Mouse (Mus musculus) G1E (cell line): ENCODE results near the gene Cdr2. TPM values are rescaled to one million over a fixed set of nuclear protein-coding genes. Genes with fewer than 3 reads are reported as not detected.
A peak's percentile ranks its signal among the peaks of the same experiment; 100 is the strongest.
"Not testable (repeated sequence)": the region's sequence is repeated elsewhere in the genome, so short reads cannot be mapped to it uniquely, and the experiment has no call there.

Experiments used
- ATAC-seq: 2 replicates; pipeline ENCODE4 v1.8.0; 2016; ENCODE audit warnings: mild to moderate bottlenecking; ENCODE audit not compliant: insufficient number of reproducible peaks, poor library complexity, low FRiP score, severe bottlenecking; ENCODE audit errors: extremely low read depth
- DNase-seq: peaks from one replicate; pipeline ENCODE4 v3.0.0; 2012; ENCODE audit warnings: low spot score
- H3K27me3 ChIP-seq: 2 replicates; pipeline ENCODE4 v1.6.1; 2012; ENCODE audit warnings: mild to moderate bottlenecking, low read length, inconsistent platforms; ENCODE audit not compliant: insufficient read depth
- H3K36me3 ChIP-seq: replicated peaks from 2 replicates; pipeline ENCODE3; 2012; ENCODE audit warnings: mild to moderate bottlenecking, inconsistent platforms
- H3K4me1 ChIP-seq: 2 replicates; pipeline ENCODE4 v1.6.1; 2012; ENCODE audit warnings: low read depth, low read length, inconsistent platforms, mixed read lengths; ENCODE audit not compliant: insufficient read depth
- H3K4me3 ChIP-seq: 2 replicates; pipeline ENCODE4 v1.5.1; 2012; ENCODE audit warnings: low read depth, mild to moderate bottlenecking, inconsistent platforms, low read length, moderate library complexity, mixed read lengths
- H3K9me3 ChIP-seq: replicated peaks from 2 replicates; pipeline ENCODE4 v1.6.1; 2012; ENCODE audit warnings: inconsistent platforms
- CTCF ChIP-seq: IDR thresholded peaks from 2 replicates; pipeline ENCODE4 v1.5.1; 2012; ENCODE audit warnings: low read depth, low read length, inconsistent platforms, mixed read lengths
- GATA1 ChIP-seq: IDR thresholded peaks from 2 replicates; pipeline ENCODE4 v1.6.1; 2012; ENCODE audit warnings: borderline replicate concordance, low read length, inconsistent platforms, mixed read lengths
- GATA2 ChIP-seq: IDR thresholded peaks from 2 replicates; pipeline ENCODE4 v1.6.1; 2012; ENCODE audit warnings: low read depth, low read length, inconsistent platforms, borderline replicate concordance
- POLR2AphosphoS5 ChIP-seq: IDR thresholded peaks from 2 replicates; pipeline ENCODE4 v1.6.1; 2012; ENCODE audit warnings: low read depth, low read length, inconsistent platforms; ENCODE audit not compliant: insufficient replicate concordance
- TAL1 ChIP-seq: conservative IDR thresholded peaks from 2 replicates; pipeline ENCODE4 v1.6.1; 2012; ENCODE audit warnings: low read depth, low read length, inconsistent platforms, mixed read lengths
- polyA plus RNA-seq: library from polyadenylated mRNA; stranded (reverse); fragments of >175 nt; gene quantifications from 2 replicates; pipeline ENCODE4 v1.2.3, GENCODE M21; 2012
- total RNA-seq, 2 experiments: library from RNA; stranded (forward) in 1 of 2; stranded (reverse) in 1 of 2; fragments of 200-1000 nt in 1 of 2; fragments of >200 nt in 1 of 2; fragmentation: Nextera tagmentation in 1 of 2; gene quantifications; 2 replicates each; pipeline ENCODE4 v1.2.3; 2014 to 2017

The Cdr2 gene
- total and polyA plus RNA-seq, 3 experiments = 7.7 to 20.0 (median 12.7) TPM

DNA sequence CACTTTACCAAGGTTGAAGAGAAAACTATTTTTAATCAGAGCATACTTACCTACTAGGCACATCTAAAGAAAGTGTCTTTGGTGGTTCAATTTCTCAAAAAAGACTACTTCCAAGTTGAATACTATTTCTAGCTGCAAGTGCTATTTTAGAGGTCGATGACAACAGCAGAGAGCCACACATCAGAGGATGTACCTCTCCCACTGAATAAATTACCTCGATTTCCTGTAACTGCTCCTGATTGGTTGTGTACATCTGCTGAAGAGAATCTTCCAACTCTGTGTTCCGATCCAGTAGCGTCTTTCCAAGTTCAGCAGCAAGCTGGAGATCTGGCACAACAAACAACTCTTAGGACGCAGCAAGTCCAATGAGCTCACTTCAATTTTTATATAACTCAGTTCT is 12.0 kb downstream of the Cdr2 start:
- no peak for TF ChIP-seq GATA2
- TF ChIP-seq TAL1 = no peak
- no peak for TF ChIP-seq CTCF
- TF ChIP-seq POLR2AphosphoS5 = no peak
- TF ChIP-seq GATA1 = no peak
- ATAC-seq (no peak), DNase-seq (no peak)
- H3K36me3 ChIP-seq = peaks cover 46% of the 10 kb centered on the region
- H3K27me3 ChIP-seq = no peaks in the 10 kb centered on the region
- H3K9me3 ChIP-seq = no peaks in the 10 kb centered on the region
- H3K4me3 ChIP-seq = no peak overlapping the region
- H3K4me1 ChIP-seq = peaks cover 42% of the 10 kb centered on the region

GRCm38 (mm10) chr7:120969221-120969620 is 12.9 kb downstream of the Cdr2 start:
- ATAC-seq = peak; percentile 49
- Histone ChIP-seq H3K27me3 (no peaks in the 10 kb centered on the region), H3K9me3 (no peaks in the 10 kb centered on the region), H3K4me3 (no peak overlapping the region), H3K36me3 (peaks cover 48% of the 10 kb centered on the region), H3K4me1 (peaks cover 42% of the 10 kb centered on the region)
- DNase-seq = no peak
- TF ChIP-seq CTCF (no peak), POLR2AphosphoS5 (no peak)

DNA sequence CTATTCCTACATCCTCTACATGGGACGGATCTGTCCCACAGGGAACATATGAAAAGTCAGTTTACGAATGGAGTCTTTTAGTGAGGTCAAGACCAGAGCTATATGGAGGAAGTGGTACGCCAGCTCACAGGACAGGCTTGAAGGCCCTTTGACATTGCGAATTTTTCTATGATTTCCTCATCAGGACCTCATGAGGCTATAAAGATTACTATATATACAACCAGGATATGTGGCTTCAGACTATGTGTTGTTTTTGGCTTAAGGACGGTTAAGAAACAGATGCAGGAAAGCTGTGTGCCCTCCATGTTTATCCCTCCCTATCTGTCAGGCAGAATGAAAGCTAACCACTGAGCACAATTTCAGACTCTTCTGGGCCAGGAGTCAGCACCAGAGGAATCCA is 19.0 kb downstream of the Cdr2 start:
- H3K27me3 ChIP-seq = no peaks in the 10 kb centered on the region
- H3K4me1 ChIP-seq = peaks cover 6% of the 10 kb centered on the region
- H3K9me3 ChIP-seq = no peaks in the 10 kb centered on the region
- H3K4me3 ChIP-seq = no peak overlapping the region
- ATAC-seq = no peak
- no peak for DNase-seq
- no peak for TF ChIP-seq GATA1
- TF ChIP-seq CTCF = no peak
- no peak for TF ChIP-seq GATA2
- TF ChIP-seq POLR2AphosphoS5 = no peak
- TF ChIP-seq TAL1 = no peak
- peaks cover 72% of the 10 kb centered on the region for H3K36me3 ChIP-seq

GRCm38 (mm10) chr7:120961893-120962292 is 20.2 kb downstream of the Cdr2 start:
- Histone ChIP-seq H3K4me3 (no peak overlapping the region), H3K4me1 (peaks cover 6% of the 10 kb centered on the region), H3K36me3 (peaks cover 73% of the 10 kb centered on the region), H3K9me3 (no peaks in the 10 kb centered on the region), H3K27me3 (no peaks in the 10 kb centered on the region)
- TF ChIP-seq GATA2 = no peak
- no peak for ATAC-seq
- no peak for DNase-seq

DNA sequence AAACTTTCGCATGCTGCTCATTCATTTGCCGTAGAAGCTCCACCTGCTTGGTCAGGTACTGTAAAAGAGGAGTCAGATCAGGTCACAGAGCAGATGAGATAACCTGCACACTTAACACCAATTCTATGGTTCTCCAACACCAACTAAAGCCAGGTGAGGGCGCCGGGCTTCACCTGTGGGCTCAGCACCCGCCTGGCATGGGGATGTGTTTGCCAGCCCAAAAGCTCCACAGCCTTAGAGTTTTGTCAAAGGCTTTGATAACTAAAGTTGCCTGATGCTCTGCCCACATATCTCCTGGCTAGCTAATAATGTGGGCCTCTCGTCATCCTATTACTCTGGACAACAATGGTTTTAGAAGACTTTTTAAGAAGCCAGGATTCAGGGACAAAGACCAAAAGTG is 21.5 kb downstream of the Cdr2 start:
- Histone ChIP-seq H3K4me3 (no peak overlapping the region), H3K9me3 (no peaks in the 10 kb centered on the region), H3K36me3 (peaks cover 74% of the 10 kb centered on the region), H3K4me1 (peaks cover 6% of the 10 kb centered on the region), H3K27me3 (no peaks in the 10 kb centered on the region)
- ATAC-seq (no peak), DNase-seq (no peak)
- TF ChIP-seq TAL1 (no peak), POLR2AphosphoS5 (no peak), CTCF (no peak), GATA1 (no peak), GATA2 (no peak)

- Histone ChIP-seq H3K4me3 (no peak overlapping the region), H3K36me3 (peaks cover 76% of the 10 kb centered on the region), H3K4me1 (peaks cover 6% of the 10 kb centered on the region), H3K9me3 (no peaks in the 10 kb centered on the region), H3K27me3 (no peaks in the 10 kb centered on the region)
- TF ChIP-seq GATA1 (no peak), GATA2 (no peak), TAL1 (no peak), POLR2AphosphoS5 (no peak), CTCF (no peak)
- ATAC-seq (no peak), DNase-seq (no peak)
Observed at GRCm38 (mm10) chr7:120960116-120960515, 22.0 kb downstream of the Cdr2 start.

DNA sequence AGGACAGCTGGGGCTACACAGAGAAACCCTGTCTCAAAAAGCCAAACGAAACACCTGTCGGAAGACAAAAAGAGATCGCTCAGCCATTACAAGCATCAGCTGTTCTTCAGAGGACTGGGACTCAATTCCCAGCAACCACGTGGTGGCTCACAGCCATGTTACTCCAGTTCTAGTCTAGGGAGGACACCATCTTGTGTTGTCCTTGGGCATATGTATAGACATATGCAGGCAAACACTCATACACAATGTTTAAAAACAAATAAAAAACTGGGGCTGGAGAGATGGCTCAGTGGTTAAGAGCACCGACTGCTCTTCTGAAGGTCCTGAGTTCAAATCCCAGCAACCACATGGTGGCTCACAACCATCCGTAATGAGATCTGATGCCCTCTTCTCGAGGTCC is 28.5 kb downstream of the Cdr2 start:
- not testable (repeated sequence) for ATAC-seq, H3K4me3 ChIP-seq, DNase-seq, H3K9me3 ChIP-seq, H3K4me1 ChIP-seq, H3K27me3 ChIP-seq
- H3K36me3 ChIP-seq = peaks cover 50% of the 10 kb centered on the region
